Mouse (Mus musculus) ovary, adult 18-20 months (tissue): ENCODE measurements around the gene Bcas3.
"Not testable (repeated sequence)": the region's sequence is repeated elsewhere in the genome, so short reads cannot be mapped to it uniquely, and the experiment has no call there.

ENCODE experiments used
- DNase-seq: peaks from one replicate; pipeline ENCODE4 v3.0.0; 2022; ENCODE audit warnings: low spot score, mixed read lengths

Bcas3 gene

GRCm38 (mm10) chr11:85712026-85712804 lies 359.2 kb downstream of the Bcas3 start:
- no peak for DNase-seq

GRCm38 (mm10) chr11:85712860-85713813 lies 360.2 kb downstream of the Bcas3 start:
- peak; percentile 50 for DNase-seq

GRCm38 (mm10) chr11:85713814-85714208 lies 360.8 kb downstream of the Bcas3 start:
- no peak for DNase-seq

- no peak for DNase-seq
Measured at GRCm38 (mm10) chr11:85714312-85714931, 361.5 kb downstream of the Bcas3 start.

GRCm38 (mm10) chr11:85716730-85717129 lies 363.8 kb downstream of the Bcas3 start:
- not testable (repeated sequence) for DNase-seq

- DNase-seq: no peak
Measured at GRCm38 (mm10) chr11:85719091-85719490, 366.1 kb downstream of the Bcas3 start.

GRCm38 (mm10) chr11:85719766-85720165 lies 366.8 kb downstream of the Bcas3 start:
- no peak for DNase-seq

- DNase-seq: no peak
Measured at GRCm38 (mm10) chr11:85720269-85720773, 367.4 kb downstream of the Bcas3 start.

- no peak for DNase-seq
Measured at GRCm38 (mm10) chr11:85721986-85722385, 369.0 kb downstream of the Bcas3 start.

- DNase-seq: no peak
Measured at GRCm38 (mm10) chr11:85724159-85724558, 371.2 kb downstream of the Bcas3 start.

- no peak for DNase-seq
Measured at GRCm38 (mm10) chr11:85729725-85730124, 376.8 kb downstream of the Bcas3 start.

- no peak for DNase-seq
Measured at GRCm38 (mm10) chr11:85732462-85733012, 379.6 kb downstream of the Bcas3 start.

GRCm38 (mm10) chr11:85733577-85733976 lies 380.6 kb downstream of the Bcas3 start:
- DNase-seq: no peak

GRCm38 (mm10) chr11:85734317-85735211 lies 381.6 kb downstream of the Bcas3 start:
- DNase-seq: no peak

GRCm38 (mm10) chr11:85737227-85737626 lies 384.3 kb downstream of the Bcas3 start:
- no peak for DNase-seq

GRCm38 (mm10) chr11:85737893-85738292 lies 384.9 kb downstream of the Bcas3 start:
- DNase-seq: no peak

GRCm38 (mm10) chr11:85738585-85738984 lies 385.6 kb downstream of the Bcas3 start:
- no peak for DNase-seq

GRCm38 (mm10) chr11:85739266-85739977 lies 386.5 kb downstream of the Bcas3 start:
- DNase-seq: no peak

- DNase-seq: no peak
Measured at GRCm38 (mm10) chr11:85746373-85746772, 393.4 kb downstream of the Bcas3 start.

- DNase-seq: no peak
Measured at GRCm38 (mm10) chr11:85748891-85749290, 395.9 kb downstream of the Bcas3 start.
